Mouse (Mus musculus): Measurements from ENCODE around the gene Cps1.

GRCm38 (mm10) chr1:67235468-67236217 lies 112.8 kb downstream of the Cps1 start:
- TF ChIP-seq HCFC1 (IDR thresholded peaks at IDR 0.05; ENCODE audit: low read depth, low read length) (no peak), TBP (conservative IDR thresholded peaks at IDR 0.05; ENCODE audit: low read depth, low read length) (no peak), CTCF (conservative IDR thresholded peaks at IDR 0.05 in 1 of 2, IDR thresholded peaks at IDR 0.05 in 1 of 2; ENCODE audit: low read depth in 2 of 2, low read length in 2 of 2) (no peak), TCF12 (IDR thresholded peaks at IDR 0.05; ENCODE audit: low read depth, low read length) (no peak), ZNF384 (IDR thresholded peaks at IDR 0.05; ENCODE audit: low read depth, low read length) (no peak), ETS1 (conservative IDR thresholded peaks at IDR 0.05; ENCODE audit: low read depth, low read length) (no peak), EP300 (IDR thresholded peaks at IDR 0.05; ENCODE audit: low read length) (no peak), E2F4 (IDR thresholded peaks at IDR 0.05; ENCODE audit: insufficient replicate concordance, low read depth, low read length) (no peak), UBTF (IDR thresholded peaks at IDR 0.05; ENCODE audit: low read depth, low read length) (no peak), BHLHE40 (IDR thresholded peaks at IDR 0.05; ENCODE audit: low read depth, low read length) (no peak)

All from CH12.LX (cell line).